Mouse (Mus musculus) layer of hippocampus, adult 8-10 months (tissue): ENCODE measurements around the gene Hs3st4. TPM values are rescaled to one million over a fixed set of nuclear protein-coding genes. Genes with fewer than 3 reads are reported as not detected.

ENCODE experiments used
- DNase-seq, 2 experiments: peaks; one replicate each; pipeline ENCODE4 v3.0.0; 2022; ENCODE audit warnings: low spot score in 2 of 2
- total RNA-seq, 4 experiments: library from RNA; stranded (reverse); gene quantifications; 2 replicates each; pipeline ENCODE4 v1.2.4; 2022

Gene Hs3st4
- total RNA-seq, 4 experiments from 2014 or later = 79.4 to 96.9 (median 89.7) TPM

DNA sequence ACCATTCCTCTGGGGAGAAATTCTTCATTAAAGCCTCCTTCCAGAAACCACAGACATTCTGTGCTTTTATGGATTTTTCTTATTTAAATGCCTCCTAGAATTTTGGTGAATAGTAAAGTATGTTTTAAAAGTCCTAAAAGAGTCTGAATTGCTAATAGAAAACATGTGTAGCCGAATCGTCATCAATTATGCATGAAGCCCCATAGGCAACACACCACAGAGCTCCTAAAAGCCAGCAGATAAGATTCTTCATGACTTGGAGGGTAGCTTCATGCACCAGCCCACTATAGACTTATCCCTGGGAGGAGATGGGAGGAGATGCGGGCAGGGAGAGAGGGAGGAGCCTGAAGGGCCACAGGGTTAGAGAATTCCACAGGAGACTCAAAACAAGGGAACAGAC is 358.8 kb downstream of the Hs3st4 start:
- DNase-seq = no peak

DNA sequence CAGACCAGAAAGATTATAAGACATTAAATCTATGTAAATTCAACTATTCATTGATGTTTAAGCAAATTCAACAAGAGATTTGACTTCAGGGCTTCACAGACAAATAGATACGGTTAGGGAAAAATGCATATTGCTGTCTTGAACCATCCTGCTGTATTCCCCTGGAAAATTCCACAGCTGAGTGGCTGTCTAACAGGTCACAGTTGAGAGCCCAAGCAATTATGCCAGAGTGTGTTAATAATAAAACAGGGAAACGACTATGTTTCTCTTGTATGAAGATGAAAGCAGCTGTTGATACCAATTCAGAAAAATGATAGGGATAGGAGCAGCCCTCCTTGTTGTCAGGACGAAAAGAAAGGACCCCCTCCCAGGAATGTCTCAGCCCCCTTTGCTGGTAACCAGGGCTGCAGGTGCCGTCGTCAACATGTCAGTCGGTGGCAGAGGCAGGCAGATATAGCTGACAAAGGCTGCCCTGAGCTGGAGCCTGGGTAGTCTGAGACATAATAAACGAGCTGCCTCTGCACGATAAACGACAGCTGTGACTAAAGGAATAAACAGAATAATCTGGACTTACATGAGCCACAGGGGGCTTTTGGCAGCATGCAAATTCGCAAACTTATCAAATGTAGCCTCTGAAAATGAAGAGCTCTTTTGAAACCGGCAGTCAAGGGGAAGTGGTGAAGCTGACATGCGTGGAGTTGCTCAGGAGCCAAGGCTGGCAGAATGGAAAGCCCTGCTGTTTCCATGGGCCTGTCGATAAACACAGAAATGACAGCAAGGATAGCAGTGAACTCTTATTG is 364.7 kb downstream of the Hs3st4 start:
- peak; percentile 21 to 50 for DNase-seq

DNA sequence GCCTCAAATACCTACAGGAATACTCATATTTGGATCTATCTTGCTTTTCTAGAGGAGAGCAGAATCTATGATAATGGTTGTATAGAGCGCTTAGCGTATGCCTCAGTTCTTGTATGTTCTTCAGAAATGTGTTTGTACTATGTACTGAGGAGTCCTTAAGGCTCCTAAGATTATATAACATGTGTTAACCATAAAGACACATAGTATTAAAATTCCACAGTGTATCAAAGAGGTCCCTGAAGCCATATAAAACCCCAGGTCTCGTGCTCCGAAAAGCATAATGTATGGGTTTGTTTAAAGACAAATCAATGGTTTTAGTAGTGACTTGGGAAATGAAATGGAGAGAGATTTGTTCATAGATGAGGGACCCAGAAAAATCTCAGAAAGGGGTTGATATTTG is 371.4 kb downstream of the Hs3st4 start:
- DNase-seq = no peak

DNA sequence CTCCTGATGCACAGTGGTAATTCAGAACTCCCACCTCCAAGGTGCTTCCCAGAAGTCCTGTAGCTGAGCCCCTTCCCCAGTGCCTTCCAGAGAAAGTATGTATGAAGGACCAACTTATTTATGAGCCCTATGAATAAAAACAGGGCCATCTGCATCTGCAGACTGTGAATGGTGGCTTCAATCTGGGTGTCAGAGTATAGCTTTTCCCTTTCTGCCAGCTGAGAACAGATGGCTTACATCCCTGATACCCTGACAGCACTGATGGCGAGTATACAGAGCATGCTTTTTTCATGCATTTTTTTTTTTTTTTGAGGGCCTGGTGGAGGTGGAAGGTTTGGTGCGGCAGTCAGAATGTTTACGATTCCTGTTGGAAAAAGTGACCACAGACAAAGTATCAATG is 375.4 kb downstream of the Hs3st4 start:
- peak; percentile 14 to 50 for DNase-seq

DNA sequence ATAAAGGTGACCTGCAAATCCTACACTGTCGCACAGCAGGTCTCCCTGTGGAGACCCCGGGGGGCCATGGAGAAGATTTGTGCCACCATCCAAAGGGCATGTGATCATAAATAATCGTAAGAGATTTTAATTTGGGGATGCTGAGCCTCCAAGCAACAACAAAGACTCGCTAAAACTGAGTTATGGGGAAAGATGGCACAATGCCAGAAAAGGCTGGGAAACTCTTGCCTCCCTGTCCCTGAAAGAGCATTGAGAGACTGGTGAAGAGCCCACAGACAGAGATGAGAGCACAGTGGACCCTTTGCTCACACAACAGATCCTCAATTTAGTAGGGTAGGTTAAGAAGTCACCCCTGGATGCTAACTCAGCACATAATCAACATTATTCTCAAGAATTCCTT is 377.2 kb downstream of the Hs3st4 start:
- no peak for DNase-seq

DNA sequence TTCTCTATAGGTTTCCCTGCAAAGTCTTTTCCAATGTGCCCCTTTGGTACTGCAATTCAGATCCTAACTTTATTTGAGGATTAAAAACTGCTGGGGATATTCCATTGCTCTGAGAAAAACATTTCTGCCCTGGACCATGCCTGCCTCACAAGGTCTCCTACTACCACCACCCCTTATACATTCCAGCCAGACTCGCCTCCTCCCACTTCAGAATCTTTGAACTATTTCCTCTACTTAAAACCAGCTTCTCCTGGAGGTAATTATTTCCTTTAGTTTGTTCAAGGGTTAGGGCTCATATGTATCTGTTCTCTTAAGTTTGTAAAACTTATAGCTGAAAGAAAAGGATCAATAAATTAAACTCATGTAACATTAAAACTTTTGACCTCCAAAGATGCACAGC is 389.6 kb downstream of the Hs3st4 start:
- no peak for DNase-seq

DNA sequence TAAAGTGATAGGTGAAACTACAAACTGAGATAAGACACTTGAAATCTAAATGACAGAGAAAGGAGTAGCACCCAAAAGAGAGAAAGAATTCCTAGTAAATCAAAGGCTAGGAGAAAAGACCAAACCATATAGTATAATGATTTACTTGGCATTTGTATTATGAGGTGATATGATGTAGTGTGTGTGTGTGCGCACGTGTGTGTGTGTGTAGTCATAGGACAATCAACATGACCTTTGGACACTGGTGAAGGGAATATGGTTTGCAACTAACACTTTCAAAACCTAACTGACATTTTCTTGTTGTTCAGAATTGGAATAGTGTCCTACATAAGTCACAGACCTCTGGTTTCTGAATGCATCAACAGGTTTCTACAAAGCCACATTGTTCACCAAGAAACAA is 390.0 kb downstream of the Hs3st4 start:
- DNase-seq = no peak

DNA sequence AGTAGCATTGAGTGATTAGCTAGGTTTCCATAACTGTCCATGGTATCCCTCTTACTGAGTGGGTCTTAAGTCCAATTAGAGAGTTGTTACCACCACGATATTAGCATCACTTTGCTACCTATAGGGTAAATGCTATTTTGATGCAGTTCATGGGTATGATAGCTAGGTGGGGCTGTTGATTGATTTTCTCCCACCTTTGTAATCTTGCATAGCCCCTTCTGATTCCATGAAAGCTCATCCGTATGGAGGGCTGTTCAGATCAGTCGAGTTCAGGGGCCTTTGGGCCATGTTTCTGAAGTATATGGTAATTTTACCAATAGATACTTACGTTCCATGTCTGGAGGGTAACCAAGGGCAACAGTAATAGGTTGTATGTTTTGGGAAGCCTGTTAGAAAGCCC is 400.8 kb downstream of the Hs3st4 start:
- no peak for DNase-seq

DNA sequence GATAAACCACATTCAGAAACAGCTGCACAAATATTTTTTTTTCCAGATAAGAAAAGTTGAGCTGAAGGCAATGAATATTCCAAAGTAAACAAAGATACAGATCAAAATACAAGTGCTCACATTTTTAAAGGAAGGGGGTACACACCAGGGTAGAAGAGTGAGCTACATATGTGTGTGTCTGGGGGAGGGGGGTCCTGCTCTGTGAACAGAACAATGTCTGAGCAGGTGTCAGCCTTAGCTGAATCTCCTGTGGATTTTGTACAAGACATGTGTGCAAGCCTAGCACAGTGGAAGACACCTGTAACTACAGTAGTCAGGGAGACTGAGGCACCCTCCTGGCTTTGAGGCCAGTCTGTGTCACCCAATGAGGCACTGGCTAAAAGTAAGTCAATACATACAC is 416.5 kb downstream of the Hs3st4 start:
- DNase-seq = no peak

DNA sequence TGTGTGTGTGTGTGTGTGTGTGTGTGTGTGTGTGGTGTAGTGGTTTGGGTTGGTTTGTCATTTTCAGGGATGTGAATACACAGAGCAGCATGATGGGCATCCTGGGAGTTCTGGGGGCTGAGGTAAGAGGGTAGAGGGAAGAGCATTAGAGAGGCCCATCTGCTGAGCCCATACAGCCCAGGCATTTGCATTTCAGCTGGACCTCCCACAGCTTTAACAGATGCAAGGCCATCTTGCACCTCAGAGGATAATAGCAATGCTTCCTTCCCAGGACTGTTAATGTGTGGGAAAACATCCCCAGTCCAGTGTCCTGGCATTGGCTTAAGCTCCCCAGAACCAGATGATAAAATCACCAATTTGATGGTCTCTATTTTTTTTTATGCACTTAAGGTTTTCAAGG is 444.3 kb downstream of the Hs3st4 start:
- DNase-seq = no peak
